Mouse (Mus musculus) olfactory bulb, adult 2 months (tissue): Measurements from ENCODE around the gene Map1lc3b. TPM values are rescaled to one million over a fixed set of nuclear protein-coding genes. Genes with fewer than 3 reads are reported as not detected.

ENCODE experiments used
- H3K27ac ChIP-seq: fragments of 200-500 bp; 2 replicates; pipeline ENCODE4 v1.5.1; 2012; ENCODE audit warnings: low read depth, low read length; ENCODE audit not compliant: insufficient read depth
- H3K4me1 ChIP-seq: fragments of 200-500 bp; 2 replicates; pipeline ENCODE4 v1.6.1; 2012; ENCODE audit warnings: low read length; ENCODE audit not compliant: control insufficient read depth, insufficient read depth
- H3K4me3 ChIP-seq: fragments of 200-500 bp; 2 replicates; pipeline ENCODE4 v1.5.1; 2012; ENCODE audit warnings: mild to moderate bottlenecking, low read depth, low read length, moderate library complexity; ENCODE audit not compliant: insufficient read depth
- CTCF ChIP-seq: fragments of 200-500 bp; IDR thresholded peaks from 2 replicates; pipeline ENCODE4 v1.5.1; 2012; ENCODE audit warnings: low read depth, mild to moderate bottlenecking, low read length, moderate library complexity; ENCODE audit not compliant: insufficient read depth
- POLR2A ChIP-seq: fragments of 200-500 bp; IDR thresholded peaks from 2 replicates; pipeline ENCODE4 v1.6.1; 2012; ENCODE audit warnings: mild to moderate bottlenecking, low read depth, low read length, moderate library complexity; ENCODE audit not compliant: insufficient read depth
- WGBS: fragments of 180-500 bp; shearing (Covaris S2); methylation state at CpG from one replicate; pipeline ENCODE4 v1.1.7; 2018; 5-methylcytosine and 5-hydroxymethylcytosine counted together
- polyA plus RNA-seq: library from polyadenylated mRNA; stranded (reverse); fragments of >200 nt; gene quantifications from 2 replicates; pipeline ENCODE4 v1.2.4, GENCODE M21; 2012; ENCODE audit warnings: low replicate concordance; ENCODE audit not compliant: missing spikeins, insufficient read depth, insufficient read length

Gene Map1lc3b
- polyA plus RNA-seq, 1 experiment, result not detected

DNA sequence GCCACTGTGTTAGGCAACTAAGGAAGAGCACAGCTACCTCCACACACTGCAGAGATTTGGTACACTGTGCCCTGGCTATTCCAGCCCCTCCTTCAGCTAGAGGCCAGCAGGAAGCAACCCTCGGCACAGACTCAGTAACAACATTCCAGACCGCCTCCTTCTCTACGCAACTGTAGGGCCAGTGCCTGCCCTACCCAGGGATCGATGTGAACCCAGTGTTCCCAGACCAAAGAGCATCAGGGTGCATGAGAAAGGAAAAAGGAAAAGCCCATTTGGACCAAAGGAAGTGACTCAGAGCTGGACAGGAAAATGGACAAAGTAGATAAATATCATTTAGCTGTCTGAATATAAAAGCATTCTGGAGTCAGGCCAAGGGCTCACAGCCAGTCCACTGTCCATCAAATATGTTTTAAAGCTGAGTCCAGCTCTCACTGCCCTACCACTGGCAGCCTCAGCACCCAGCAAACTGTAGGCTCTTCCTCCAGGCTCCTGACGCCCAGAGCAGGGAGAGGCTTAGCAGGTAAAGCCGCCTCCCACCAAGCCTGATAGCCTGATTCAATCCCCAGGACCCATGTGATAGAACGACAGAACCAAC is 29.3 kb downstream of the Map1lc3b start:
- TF ChIP-seq POLR2A (no peak), CTCF (no peak)
- Histone ChIP-seq H3K4me1 (peaks cover 67% of the 10 kb centered on the region), H3K27ac (peak overlapping the region; percentile 52), H3K4me3 (no peak overlapping the region)
- WGBS, result 27% methylated on average over 7 of the region's 7 CpGs

DNA sequence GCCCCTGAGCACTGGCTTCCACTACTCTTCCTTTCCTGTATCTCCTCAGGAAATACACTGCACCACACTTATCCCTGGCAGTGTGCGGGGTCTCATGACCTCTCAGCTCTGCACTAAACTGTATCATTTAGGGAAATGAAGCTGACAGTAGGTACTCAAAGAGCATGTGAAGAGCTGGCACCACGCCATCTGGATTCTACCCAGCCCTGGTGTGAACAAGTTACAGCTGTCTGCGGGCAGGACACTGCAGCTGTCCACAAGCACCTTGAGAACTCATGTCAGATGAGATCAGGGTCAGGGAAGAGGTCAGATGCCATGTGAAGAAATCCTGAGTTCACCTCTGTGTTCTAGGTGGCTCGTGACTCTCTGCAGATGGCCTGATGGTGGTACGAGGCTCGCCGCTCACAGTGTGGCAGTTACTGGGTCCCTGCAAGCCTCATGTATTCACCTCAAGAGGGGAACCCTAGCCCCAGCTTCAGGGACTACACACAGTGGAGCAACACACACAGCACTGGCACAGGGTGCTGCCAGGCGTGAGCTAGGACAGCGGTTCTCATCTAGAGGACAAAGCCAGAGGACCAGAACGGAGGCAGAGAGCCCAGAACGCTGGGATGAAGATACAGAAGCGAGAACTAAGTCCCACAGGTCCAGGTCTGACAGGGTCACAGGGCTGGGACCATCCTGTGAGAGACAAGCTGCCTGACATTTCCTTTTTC is 30.8 kb downstream of the Map1lc3b start:
- Histone ChIP-seq H3K27ac (peak overlapping the region; percentile 65; the same call in 1 of the 2 replicates), H3K4me1 (peaks cover 69% of the 10 kb centered on the region), H3K4me3 (no peak overlapping the region)
- WGBS, result 54% methylated on average over 12 of the region's 12 CpGs
- TF ChIP-seq CTCF (no peak), POLR2A (no peak)

DNA sequence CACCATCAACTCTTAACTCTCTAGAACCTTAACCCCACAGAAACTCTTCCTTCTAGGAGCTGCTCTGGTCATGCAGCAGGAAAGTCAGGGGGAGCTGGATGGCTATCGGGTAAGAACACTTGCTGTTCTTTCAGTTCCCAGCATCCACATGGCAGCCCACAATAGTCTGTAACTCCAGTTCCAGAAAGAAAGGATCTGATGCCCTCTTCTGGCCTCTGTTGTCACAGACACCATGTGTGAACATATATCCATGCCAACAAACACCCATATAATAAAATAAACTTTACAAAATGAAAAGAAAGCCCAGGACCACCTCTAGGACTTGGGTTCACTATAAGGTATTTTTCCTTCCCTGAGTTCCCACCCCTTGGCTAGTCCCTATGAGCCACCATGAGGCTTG is 31.7 kb downstream of the Map1lc3b start:
- Histone ChIP-seq H3K4me3 (no peak overlapping the region), H3K27ac (peak overlapping the region; percentile 80), H3K4me1 (peaks cover 73% of the 10 kb centered on the region)
- 0% methylated on average over 1 of the region's 1 CpGs for WGBS
- TF ChIP-seq CTCF (no peak), POLR2A (no peak)

DNA sequence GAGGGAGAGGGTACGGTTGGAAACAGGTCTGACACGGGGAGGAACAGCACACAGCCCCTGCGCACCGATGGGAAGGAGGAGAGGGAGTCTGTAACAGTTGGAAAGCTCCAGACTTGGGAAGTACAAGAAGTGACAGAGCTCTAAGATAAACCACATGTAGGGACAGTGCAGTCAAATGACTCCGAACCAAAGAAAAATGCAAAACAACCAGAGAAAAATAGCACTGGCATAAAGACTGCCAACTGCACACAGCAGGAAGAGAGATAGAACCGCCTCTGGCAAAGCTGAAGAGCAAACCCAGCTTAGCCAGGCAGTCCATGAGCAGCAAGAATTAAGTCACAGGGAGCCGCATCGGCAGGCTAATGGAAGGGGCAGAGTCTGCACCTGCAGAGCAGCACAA is 32.9 kb downstream of the Map1lc3b start:
- Histone ChIP-seq H3K4me3 (no peak overlapping the region), H3K4me1 (peaks cover 67% of the 10 kb centered on the region), H3K27ac (peak overlapping the region; percentile 80)
- 13% methylated on average over 8 of the region's 8 CpGs for WGBS
- TF ChIP-seq POLR2A, result no peak
- TF ChIP-seq CTCF, result no peak

DNA sequence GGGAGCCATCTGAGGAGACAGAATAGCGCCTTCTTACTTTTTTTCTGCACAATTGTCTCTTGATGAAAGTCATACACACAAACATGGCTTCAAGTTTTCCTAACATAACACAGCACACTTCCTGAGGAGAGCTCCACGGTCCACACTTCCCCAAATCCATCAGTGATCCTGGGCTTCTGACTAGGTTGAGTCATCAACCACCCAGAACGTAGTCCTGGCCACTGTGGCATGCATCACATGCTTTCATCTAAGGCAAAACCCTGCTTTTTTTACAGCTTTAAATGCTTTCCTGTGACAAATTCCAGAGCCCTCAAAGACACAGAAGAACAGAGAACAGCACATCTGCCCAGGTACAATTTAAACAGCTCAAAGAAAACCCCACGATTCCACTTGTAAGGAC is 38.5 kb downstream of the Map1lc3b start:
- H3K4me3 ChIP-seq, result no peak overlapping the region
- TF ChIP-seq POLR2A (no peak), CTCF (no peak)
- H3K27ac ChIP-seq, result no peak overlapping the region
- 62% methylated on average over 4 of the region's 4 CpGs for WGBS
- H3K4me1 ChIP-seq, result peaks cover 55% of the 10 kb centered on the region

DNA sequence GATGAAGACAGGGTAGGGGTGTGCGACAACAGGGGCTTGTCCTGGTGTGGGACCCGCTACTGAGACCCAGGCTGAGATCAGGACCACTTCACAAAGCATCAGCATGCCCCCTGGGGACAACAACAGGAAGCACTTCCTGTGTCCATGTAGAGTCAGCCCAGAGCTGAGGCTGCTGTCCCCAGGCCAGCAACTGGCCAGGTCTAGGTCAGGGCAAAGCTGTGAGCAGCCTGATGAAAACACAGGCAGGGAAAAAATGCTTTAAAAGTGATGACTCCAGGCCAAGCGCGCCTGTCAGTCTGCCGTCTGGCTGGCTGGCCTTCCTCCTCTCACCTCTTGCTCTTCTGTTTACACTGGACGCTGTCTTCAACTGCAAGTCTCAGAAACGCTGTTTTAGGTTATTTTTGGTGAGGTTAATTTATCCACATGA is 41.5 kb downstream of the Map1lc3b start:
- TF ChIP-seq CTCF, result no peak
- TF ChIP-seq POLR2A, result no peak
- peak overlapping the region; percentile 59 for H3K27ac ChIP-seq
- H3K4me3 ChIP-seq, result no peak overlapping the region
- peaks cover 52% of the 10 kb centered on the region for H3K4me1 ChIP-seq
- WGBS, result 47% methylated on average over 7 of the region's 7 CpGs

DNA sequence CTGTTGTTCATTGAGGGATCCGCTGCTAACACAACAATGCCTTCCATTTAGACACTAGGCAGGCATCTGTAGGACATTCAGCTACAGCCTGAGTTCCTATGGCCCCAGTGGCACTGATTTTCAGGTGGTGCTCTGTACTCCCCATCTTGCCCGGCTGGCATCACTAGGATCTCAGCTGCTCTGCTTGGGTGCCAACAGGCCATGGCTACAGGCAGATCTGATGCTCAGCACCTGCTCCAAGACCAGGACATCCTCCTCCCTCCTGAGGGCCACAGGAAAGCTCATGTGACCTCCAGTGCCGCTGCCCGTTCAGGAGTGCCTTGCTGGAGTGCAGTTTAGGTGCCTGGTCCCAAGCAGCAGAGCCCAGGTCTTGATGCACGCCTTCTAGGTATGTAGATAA is 42.2 kb downstream of the Map1lc3b start:
- 51% methylated on average over 5 of the region's 5 CpGs for WGBS
- Histone ChIP-seq H3K4me3 (no peak overlapping the region), H3K27ac (no peak overlapping the region), H3K4me1 (peaks cover 55% of the 10 kb centered on the region)
- TF ChIP-seq CTCF (no peak), POLR2A (no peak)

DNA sequence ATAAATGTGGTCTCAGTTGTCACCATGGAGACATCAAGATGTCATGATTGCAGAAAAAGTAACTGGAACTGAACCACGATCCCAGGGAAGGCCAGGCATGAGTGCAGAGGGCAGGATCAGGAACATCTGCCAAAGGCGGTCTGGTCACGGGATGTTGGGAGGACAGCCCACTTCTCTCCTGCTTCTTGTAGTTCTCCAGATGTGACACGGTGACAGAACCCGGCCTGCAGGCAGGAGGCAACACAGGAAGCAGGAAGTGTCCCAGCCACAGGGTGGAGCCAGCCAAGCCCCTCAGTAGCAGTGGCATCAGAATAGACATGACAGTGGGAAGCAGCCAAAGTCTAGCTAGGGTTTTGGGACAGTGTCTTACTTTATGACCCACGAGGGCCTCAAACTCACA is 45.4 kb downstream of the Map1lc3b start:
- no peak overlapping the region for H3K27ac ChIP-seq
- WGBS, result 27% methylated on average over 6 of the region's 6 CpGs
- TF ChIP-seq CTCF (no peak), POLR2A (no peak)

DNA sequence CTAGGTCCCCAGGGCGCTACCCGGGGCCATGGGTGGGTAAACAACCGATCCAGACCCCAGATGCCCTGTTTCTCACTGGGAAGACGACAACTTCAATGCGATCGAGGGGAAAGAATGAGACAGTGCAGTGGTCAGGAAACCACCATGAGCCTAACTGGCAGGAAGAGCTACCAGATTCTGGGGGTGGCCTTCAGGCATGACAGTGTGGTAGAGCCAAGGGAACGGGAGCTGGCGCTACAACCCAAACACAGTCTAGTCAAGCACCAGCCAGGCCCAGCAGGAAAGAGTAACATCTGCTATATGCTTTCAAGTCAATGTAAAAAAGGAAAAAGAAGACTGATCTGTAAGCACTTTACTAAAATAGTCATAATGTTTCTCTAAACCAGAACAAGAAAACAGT is 46.0 kb downstream of the Map1lc3b start:
- Histone ChIP-seq H3K4me1 (peaks cover 69% of the 10 kb centered on the region), H3K27ac (no peak overlapping the region), H3K4me3 (no peak overlapping the region)
- TF ChIP-seq CTCF, result no peak
- TF ChIP-seq POLR2A, result no peak
- 48% methylated on average over 8 of the region's 8 CpGs for WGBS

More for the DNA sequence above, 45.4 kb downstream of the Map1lc3b start:
- Histone ChIP-seq H3K4me3 (no peak overlapping the region), H3K4me1 (peaks cover 70% of the 10 kb centered on the region)

DNA sequence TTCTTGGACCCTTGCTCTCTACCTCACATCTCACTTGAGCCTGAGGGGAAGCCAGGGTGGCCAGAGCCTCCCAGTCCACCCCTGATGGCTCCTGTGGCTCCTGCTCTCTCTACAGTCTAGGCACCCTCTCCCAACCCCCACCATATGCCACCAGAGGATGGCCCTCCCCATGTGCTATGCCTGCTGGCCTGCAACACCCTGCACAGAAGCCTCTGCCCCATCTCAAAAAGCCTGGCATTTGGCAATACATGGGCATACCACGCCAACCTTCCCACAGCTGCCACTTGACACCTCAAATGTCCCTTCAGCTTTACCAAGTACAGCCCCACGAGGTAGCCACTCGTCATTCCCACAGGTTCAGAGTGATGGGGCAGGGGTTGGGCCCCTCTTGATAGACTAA is 52.6 kb downstream of the Map1lc3b start:
- WGBS, result 38% methylated on average over 3 of the region's 3 CpGs
- H3K27ac ChIP-seq, result peak overlapping the region; percentile 1; the same call in 1 of the 2 replicates
- TF ChIP-seq CTCF (no peak), POLR2A (no peak)
- H3K4me1 ChIP-seq, result peaks cover 74% of the 10 kb centered on the region
- H3K4me3 ChIP-seq, result no peak overlapping the region
